Mouse (Mus musculus) megakaryocyte, embryonic 14.5 days (primary cell): ENCODE results near the gene Nkiras2. TPM values are rescaled to one million over a fixed set of nuclear protein-coding genes. Genes with fewer than 3 reads are reported as not detected.

Source experiments
- H3K27me3 ChIP-seq: replicated peaks from 2 replicates; pipeline ENCODE3; 2012; ENCODE audit warnings: inconsistent platforms
- H3K36me3 ChIP-seq: replicated peaks from 2 replicates; pipeline ENCODE3; 2012; ENCODE audit warnings: low read length, inconsistent platforms, mixed read lengths
- H3K4me1 ChIP-seq: 2 replicates; pipeline ENCODE4 v1.6.1; 2012; ENCODE audit warnings: inconsistent platforms
- H3K4me3 ChIP-seq: replicated peaks from 2 replicates; pipeline ENCODE3; 2012; ENCODE audit warnings: moderate library complexity, mild to moderate bottlenecking, inconsistent platforms
- H3K9me3 ChIP-seq: 2 replicates; pipeline ENCODE4 v1.6.1; 2012; ENCODE audit warnings: inconsistent platforms
- FLI1 ChIP-seq: IDR thresholded peaks from 2 replicates; pipeline ENCODE4 v1.6.1; 2012; ENCODE audit warnings: low read length, inconsistent platforms, mixed read lengths
- GATA1 ChIP-seq: IDR thresholded peaks from 3 replicates; pipeline ENCODE4 v1.6.1; 2012; ENCODE audit warnings: mixed read lengths, low read length, inconsistent platforms, borderline replicate concordance
- polyA plus RNA-seq: library from polyadenylated mRNA; stranded (reverse); fragments of >175 nt; gene quantifications from 2 replicates; pipeline ENCODE4 v1.2.3, GENCODE M21; 2012; ENCODE audit warnings: low replicate concordance; ENCODE audit not compliant: insufficient read depth

Gene Nkiras2
- polyA plus RNA-seq, 1 experiment, result 103 TPM

DNA sequence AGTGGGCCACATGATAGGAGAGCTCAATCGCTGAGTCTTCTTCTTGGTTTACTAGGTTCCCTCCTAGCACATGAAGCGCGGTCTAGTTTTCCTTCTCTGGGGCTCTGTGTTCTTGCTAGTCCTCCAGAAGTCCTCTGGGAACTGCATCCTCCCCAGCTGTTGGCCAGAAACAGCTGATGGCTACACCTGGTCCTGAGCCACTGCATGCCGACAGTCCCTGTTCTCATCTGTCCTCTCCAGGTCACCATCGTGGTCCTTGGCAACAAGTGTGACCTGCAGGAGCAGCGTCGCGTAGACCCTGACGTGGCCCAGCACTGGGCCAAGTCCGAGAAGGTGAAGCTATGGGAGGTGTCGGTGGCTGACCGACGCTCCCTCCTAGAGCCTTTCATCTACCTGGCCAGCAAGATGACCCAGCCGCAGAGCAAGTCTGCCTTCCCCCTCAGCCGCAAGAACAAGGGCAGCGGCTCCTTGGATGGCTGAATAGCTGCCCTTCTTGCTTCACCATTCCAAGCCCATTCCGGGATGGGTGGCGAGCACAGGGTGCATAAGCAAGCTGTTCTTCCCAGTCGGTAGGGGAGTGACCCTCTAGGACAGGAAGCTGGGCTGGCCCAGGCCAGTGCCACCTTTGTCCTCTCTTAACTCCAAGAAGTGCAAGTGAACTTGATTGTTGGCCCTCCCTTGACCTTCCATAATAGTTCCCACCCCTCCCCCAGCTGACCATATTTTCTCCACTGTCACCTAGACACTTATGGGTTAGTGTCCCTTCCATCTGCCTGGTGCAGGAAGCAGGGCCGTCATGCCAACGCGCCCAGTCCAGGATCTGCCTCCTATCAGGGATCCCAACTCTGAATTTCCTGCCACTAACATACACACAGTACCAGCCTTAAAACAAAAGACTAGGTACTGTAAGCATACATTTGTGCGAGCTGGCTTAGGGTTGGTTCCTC, 7.0 kb downstream of the Nkiras2 start:
- Histone ChIP-seq H3K9me3 (no peaks in the 10 kb centered on the region), H3K4me1 (peaks cover 75% of the 10 kb centered on the region), H3K27me3 (peaks cover 15% of the 10 kb centered on the region), H3K36me3 (peaks cover 40% of the 10 kb centered on the region), H3K4me3 (peak overlapping the region; percentile 80)
- TF ChIP-seq GATA1 (no peak), FLI1 (no peak)

DNA sequence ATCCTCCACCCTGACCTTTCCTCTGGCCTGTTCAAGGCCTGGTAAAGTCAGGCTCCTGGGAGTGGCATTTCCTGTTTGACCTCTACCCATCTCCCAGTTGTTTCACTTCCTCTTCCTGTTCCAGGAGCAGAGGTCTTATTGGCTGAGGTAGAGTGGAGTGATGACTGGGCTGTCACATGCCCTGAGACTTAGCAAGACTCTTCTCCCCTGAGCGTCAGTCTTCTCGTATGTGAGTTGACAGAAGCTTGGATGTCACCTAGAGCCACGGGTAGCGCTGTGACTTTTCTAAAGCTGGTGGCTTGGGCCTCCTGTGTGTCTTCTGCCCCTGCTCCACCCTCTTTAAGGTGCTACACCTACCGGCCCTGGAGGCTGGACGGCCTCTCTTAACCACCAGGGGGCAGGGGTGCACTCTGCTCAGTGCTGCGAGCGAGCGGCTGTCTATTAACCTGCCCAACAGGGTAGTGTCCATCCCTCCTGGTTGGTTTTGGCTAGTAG, 7.7 kb downstream of the Nkiras2 start:
- peak overlapping the region; percentile 80 for H3K4me3 ChIP-seq
- peaks cover 37% of the 10 kb centered on the region for H3K36me3 ChIP-seq
- TF ChIP-seq GATA1 (no peak), FLI1 (no peak)
- no peaks in the 10 kb centered on the region for H3K9me3 ChIP-seq
- H3K4me1 ChIP-seq, result peaks cover 72% of the 10 kb centered on the region
- H3K27me3 ChIP-seq, result peaks cover 22% of the 10 kb centered on the region

DNA sequence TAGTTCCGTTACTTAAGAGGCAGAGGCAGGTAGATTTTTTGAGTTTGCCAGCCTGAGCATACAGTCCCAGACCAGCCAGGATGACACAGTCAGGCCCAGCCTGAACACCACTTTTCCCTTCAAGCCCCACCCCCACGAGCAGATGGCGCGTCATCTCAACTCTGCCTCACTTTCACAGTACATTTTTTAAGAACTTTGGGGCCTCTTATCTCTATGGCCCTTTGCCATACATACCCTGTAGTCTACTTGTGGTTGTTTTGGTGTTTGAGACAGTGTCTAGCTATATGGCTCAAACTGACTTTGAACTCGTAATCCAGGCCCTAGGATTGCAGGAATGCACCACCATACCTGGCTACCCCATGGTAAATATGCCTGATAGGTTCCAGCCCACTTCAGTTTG, 9.0 kb downstream of the Nkiras2 start:
- H3K9me3 ChIP-seq, result no peaks in the 10 kb centered on the region
- peaks cover 68% of the 10 kb centered on the region for H3K4me1 ChIP-seq
- no peak for TF ChIP-seq FLI1
- TF ChIP-seq GATA1, result no peak

DNA sequence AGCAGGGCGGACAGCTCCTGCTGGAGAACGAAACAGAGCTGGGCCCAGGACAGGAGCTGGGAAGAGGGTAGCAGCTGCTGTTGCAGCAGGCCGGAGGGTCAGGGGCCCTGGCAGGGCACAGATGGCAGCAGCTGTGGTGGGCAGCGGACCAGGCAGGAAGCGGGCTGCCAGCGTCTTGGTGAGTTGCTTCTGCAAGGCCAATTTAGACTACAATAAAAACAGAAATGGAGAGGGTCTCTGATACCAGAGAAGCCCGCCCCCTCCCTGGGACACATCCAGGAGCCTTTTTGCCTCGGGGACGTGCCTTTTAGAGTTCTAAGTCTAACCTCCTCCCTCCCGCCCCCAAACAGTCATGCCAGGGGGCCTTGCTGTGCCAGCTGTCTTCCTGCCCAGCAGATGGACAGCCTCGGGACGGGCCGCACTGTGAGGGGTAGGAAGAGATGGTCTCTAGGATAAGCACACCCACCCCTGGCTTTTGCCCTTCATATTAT, 9.9 kb downstream of the Nkiras2 start:
- TF ChIP-seq FLI1 (no peak), GATA1 (no peak)
- H3K36me3 ChIP-seq, result peaks cover 36% of the 10 kb centered on the region
- no peak overlapping the region for H3K4me3 ChIP-seq
- peaks cover 39% of the 10 kb centered on the region for H3K27me3 ChIP-seq
- H3K4me1 ChIP-seq, result peaks cover 64% of the 10 kb centered on the region
- no peaks in the 10 kb centered on the region for H3K9me3 ChIP-seq

More for the DNA sequence above, 9.0 kb downstream of the Nkiras2 start:
- H3K36me3 ChIP-seq, result peaks cover 37% of the 10 kb centered on the region
- H3K4me3 ChIP-seq, result peak overlapping the region; percentile 59
- H3K27me3 ChIP-seq, result peaks cover 31% of the 10 kb centered on the region

DNA sequence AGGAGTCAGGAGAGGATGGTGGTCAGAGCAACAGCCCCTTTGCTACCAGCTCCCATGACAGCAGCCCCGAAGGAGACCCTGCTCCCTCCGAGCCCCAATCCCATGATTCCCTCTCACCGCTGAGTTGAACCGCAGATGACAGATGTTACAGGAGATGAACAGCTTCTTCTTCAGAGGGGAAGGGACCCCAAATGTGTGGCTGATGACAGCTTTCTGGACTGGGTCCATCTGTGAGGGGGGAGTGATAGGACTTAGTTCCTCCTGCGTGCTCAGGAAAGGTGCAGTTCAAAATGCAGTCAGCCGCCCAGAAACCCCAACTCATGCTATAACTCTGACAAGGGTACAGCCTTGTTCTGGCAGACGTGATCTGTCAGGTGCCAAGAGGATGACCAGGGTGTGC, 15.5 kb downstream of the Nkiras2 start:
- Histone ChIP-seq H3K4me1 (peaks cover 8% of the 10 kb centered on the region), H3K36me3 (no peaks in the 10 kb centered on the region), H3K9me3 (peaks cover 8% of the 10 kb centered on the region), H3K27me3 (peaks cover 85% of the 10 kb centered on the region), H3K4me3 (no peak overlapping the region)
- TF ChIP-seq GATA1 (no peak), FLI1 (no peak)

DNA sequence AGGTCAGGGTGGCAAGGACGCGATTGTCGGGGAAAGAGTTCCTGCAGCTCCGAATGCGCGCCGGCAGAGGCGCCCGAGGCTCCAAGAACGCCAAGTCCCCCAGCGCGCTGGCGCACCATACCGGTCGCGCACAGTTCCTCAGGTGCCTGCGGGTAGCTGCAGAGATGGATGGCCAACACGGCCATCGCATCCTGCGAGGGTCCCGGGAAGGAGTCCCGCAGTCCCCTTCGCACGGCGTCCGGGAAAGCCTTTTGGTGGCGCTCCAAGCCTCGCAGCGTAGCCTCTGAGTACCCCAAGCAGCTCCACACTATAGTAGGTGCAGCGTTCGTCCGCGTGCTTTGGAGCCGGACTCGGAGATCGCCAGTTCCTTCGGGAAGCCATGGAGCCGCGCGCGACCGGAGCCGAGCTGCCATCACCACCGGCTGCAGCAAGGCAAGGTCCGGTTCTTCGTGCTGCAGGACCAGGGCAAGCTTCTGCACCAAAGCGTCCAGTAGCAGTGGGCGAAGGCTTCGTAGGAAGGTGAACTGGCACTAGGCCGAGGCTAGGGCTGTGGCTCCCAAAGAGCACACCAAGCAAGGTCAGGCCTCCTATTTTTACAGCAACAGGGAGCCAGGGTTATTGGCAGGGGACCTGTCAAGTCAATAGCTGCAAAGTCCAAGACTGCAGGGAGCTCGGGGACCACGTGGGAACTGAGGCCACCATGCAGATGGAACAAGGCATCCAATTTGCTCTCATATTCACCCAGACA, 21.3 kb downstream of the Nkiras2 start:
- peaks cover 15% of the 10 kb centered on the region for H3K4me1 ChIP-seq
- no peak for TF ChIP-seq GATA1
- no peak for TF ChIP-seq FLI1
- peaks cover 91% of the 10 kb centered on the region for H3K27me3 ChIP-seq
- peak overlapping the region; percentile 81 for H3K4me3 ChIP-seq
- H3K9me3 ChIP-seq, result peaks cover 8% of the 10 kb centered on the region
- H3K36me3 ChIP-seq, result no peaks in the 10 kb centered on the region

DNA sequence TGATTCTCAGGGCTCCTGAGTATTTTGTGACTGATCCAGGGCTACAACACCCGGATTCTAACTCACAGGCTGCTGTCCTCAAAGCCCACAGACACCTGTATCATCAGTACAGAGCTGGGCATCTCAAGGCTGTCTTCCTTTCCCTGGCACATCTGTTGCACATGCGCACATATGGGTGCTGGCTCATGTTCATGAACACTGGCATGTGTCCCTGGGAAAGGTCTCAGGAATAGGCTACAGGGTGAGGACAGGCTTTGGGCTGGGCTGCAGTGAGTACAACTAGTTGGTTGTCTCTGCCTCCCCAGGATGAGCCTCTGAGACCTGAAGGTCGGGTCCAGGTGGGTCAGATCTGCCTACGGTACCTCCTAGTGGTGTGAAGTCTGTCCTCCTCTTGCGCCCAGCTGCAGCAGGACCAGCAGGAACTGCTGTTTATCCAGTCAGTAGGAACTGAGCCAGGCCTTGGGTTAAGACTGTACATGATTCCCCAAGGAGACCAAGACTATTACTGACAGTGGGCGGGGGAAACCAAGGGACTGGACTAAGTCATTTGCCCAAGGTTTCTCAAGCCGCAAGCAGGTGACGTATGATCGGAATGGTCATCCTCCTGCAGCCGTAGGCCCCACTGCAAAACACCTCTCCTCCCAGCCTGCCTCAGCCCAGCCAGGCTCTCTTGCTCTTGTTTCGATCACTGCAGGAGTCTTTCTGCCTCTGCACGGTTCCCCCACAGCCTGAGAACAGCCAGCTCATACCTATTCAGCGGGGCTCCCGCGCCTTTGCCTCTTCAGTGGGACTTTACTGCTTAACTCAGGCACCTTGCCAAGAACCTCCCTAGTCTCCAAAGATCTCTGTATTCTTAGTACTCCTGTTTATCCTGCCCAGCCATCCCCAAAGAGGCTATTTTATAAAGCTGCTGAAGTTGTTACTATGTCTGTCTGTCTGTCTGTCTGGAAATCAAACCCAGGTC, 24.9 kb downstream of the Nkiras2 start:
- Histone ChIP-seq H3K36me3 (no peaks in the 10 kb centered on the region), H3K4me1 (peaks cover 24% of the 10 kb centered on the region), H3K27me3 (peaks cover 73% of the 10 kb centered on the region), H3K9me3 (no peaks in the 10 kb centered on the region), H3K4me3 (no peak overlapping the region)
- TF ChIP-seq FLI1 (no peak), GATA1 (no peak)

DNA sequence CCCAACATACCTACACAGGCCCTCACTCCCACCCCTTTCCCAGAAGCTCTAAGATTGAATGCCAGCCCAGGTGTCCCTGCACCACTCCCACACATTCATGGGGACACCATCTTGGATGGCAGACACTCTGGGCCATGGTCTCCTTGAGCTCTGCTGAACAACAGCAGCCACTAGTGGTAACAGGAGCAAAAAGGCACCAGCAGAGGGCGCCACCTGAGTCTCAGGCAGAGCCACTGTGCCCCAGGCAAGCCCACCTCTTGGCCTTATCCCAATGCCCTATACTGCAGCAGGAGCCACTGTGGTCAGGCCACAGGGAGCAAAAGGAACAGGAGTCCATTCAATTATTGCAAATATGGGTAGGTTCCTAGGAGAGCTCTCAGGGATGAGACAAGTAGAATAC, 27.2 kb downstream of the Nkiras2 start:
- Histone ChIP-seq H3K36me3 (no peaks in the 10 kb centered on the region), H3K4me1 (peaks cover 22% of the 10 kb centered on the region), H3K27me3 (peaks cover 66% of the 10 kb centered on the region), H3K9me3 (no peaks in the 10 kb centered on the region; the same call in 1 of the 2 replicates), H3K4me3 (no peak overlapping the region)
- TF ChIP-seq FLI1, result no peak
- no peak for TF ChIP-seq GATA1

DNA sequence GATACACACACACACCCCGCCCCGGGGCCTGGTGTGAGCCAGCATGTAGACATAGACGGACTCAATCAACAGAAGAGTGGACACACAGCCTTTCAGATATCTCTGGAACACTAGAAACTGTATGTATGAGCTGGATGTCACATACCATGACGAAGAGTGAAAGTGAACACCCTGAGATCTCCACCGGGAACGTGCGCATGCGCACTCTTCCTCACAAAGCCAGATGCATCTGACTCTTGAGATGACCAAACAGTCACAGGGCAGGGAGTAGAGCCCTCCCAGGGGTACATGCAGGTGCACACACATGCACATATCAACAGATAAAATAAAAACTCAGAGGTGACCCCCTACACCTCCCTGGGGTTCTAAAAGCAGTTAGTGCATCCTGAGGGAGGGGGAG, 29.4 kb downstream of the Nkiras2 start:
- Histone ChIP-seq H3K36me3 (no peaks in the 10 kb centered on the region), H3K4me3 (no peak overlapping the region), H3K9me3 (no peaks in the 10 kb centered on the region; the same call in 1 of the 2 replicates), H3K27me3 (peaks cover 64% of the 10 kb centered on the region), H3K4me1 (peaks cover 22% of the 10 kb centered on the region)
- no peak for TF ChIP-seq GATA1
